ENCODE assay signal across 8 mouse cellular contexts in genomic region chr7:19715239-19716054, GRCm38 (mm10). TPM values are rescaled to one million over a fixed set of nuclear protein-coding genes. Genes with fewer than 3 reads are reported as not detected.
DNase-seq lines count a peak whose midpoint lies in the region; ATAC-seq lines count a peak whose summit lies in the region.

Gene Tomm40, minus strand, starts transcription at chr7:19715438.

- no peaks in the 10 kb centered on the region for H3K27me3 ChIP-seq in heart, embryonic 10.5 days (ENCODE audit: insufficient read depth, poor library complexity, severe bottlenecking)
- H3K27me3 ChIP-seq in kidney, embryonic 15.5 days = no peaks in the 10 kb centered on the region

- H3K9ac ChIP-seq in kidney, embryonic 15.5 days = peak within 1 kb of the TSS; percentile 85

- H3K9me3 ChIP-seq in heart, embryonic 10.5 days = 0 out of 2 replicates have a peak, but pooled peaks cover under 1% of the 10 kb centered on the region
- peaks cover 3% of the 10 kb centered on the region; the same call in 1 of the 2 replicates for H3K9me3 ChIP-seq in kidney, embryonic 15.5 days (replicated peaks)

- peak within 1 kb of the TSS; percentile 83 for H3K4me2 ChIP-seq in kidney, embryonic 15.5 days

- WGBS in heart, embryonic 10.5 days = under 1% methylated on average over 59 of the region's 59 CpGs
- under 1% methylated on average over 59 of the region's 59 CpGs for WGBS in kidney, embryonic 15.5 days

- peak within 1 kb of the TSS; percentile 100 for H3K4me3 ChIP-seq in heart, embryonic 10.5 days
- H3K4me3 ChIP-seq in kidney, embryonic 15.5 days (replicated peaks) = peak within 1 kb of the TSS; percentile 90

- peaks cover 66% of the 10 kb centered on the region for H3K36me3 ChIP-seq in heart, embryonic 10.5 days
- H3K36me3 ChIP-seq in kidney, embryonic 15.5 days = peaks cover 71% of the 10 kb centered on the region

- DNase-seq in B cell, adult 2 months = peak; percentile 98 to 99
- peak; percentile 100 for DNase-seq in brain, adult 2 months (ENCODE audit: low read depth, low spot score)
- peak; percentile 100 for DNase-seq in heart, embryonic 10.5 days (ENCODE audit: low spot score)
- peak; percentile 99 for DNase-seq in liver
- peak; percentile 96 to 98 for DNase-seq in spleen, postnatal 4 days (ENCODE audit: low spot score in 2 of 2)

- peaks cover 21% of the 10 kb centered on the region for H3K4me1 ChIP-seq in heart, embryonic 10.5 days
- peaks cover 26% of the 10 kb centered on the region for H3K4me1 ChIP-seq in kidney, embryonic 15.5 days

- peak within 1 kb of the TSS; percentile 96 for H3K27ac ChIP-seq in heart, embryonic 10.5 days
- peak within 1 kb of the TSS; percentile 87 for H3K27ac ChIP-seq in kidney, embryonic 15.5 days

- peak; percentile 93 for ATAC-seq in erythroblast, adult 5-6 weeks (replicated peaks; ENCODE audit: low FRiP score, poor library complexity, severe bottlenecking)
- peak; percentile 99 for ATAC-seq in kidney, embryonic 15.5 days (replicated peaks; ENCODE audit: low FRiP score)
- ATAC-seq in monocyte, adult 5-6 weeks (replicated peaks; ENCODE audit: insufficient number of reproducible peaks, low FRiP score, low TSS enrichment, poor library complexity, severe bottlenecking) = peak; percentile 92

RNA-seq across cellular contexts. Expression of gene Tomm40, which starts in this region (rescaled TPM):
- 6.5 and 8.2 TPM in 2 replicates for total RNA-seq in erythroblast, adult 5-6 weeks (2015; ENCODE audit: low replicate concordance)
- total RNA-seq in erythroblast, adult 5-6 weeks (2017; ENCODE audit: low replicate concordance) = 3.4 and 9.6 TPM in 2 replicates
- 237 and 260 TPM in 2 replicates for polyA plus RNA-seq in heart, embryonic 10.5 days (2016; fragmentation: Nextera tagmentation; extraction: Ambion mirVana)
- 168 and 177 TPM in 2 replicates for polyA plus RNA-seq in kidney, embryonic 15.5 days (2015; fragmentation: Nextera tagmentation; extraction: Ambion mirVana)
- 19.6 to 24.2 TPM (median 23.8 TPM) in 3 replicates for total RNA-seq in monocyte, adult 5-6 weeks (2017)

Comparison
In these comparisons a context has a peak if more than half of its experiments do, and no peak if none do; other contexts are left out.
1. Peak in every context shown above with its lines: DNase-seq, ATAC-seq, H3K4me3 ChIP-seq and H3K27ac ChIP-seq.